Mouse (Mus musculus) stomach, postnatal 0 days (tissue): ENCODE data around the gene Znrd1as. TPM values are rescaled to one million over a fixed set of nuclear protein-coding genes. Genes with fewer than 3 reads are reported as not detected.
"Not testable (repeated sequence)": the region's sequence is repeated elsewhere in the genome, so short reads cannot be mapped to it uniquely, and the experiment has no call there.

Source experiments
- ATAC-seq: fragments of 200-750 bp; cut with Nextera tagmentation; 2 replicates; pipeline ENCODE4 v1.8.0; 2017; ENCODE audit not compliant: low FRiP score, low TSS enrichment
- DNase-seq: peaks from one replicate; pipeline ENCODE4 v3.0.0-alpha.2; 2016; ENCODE audit warnings: low spot score
- H3K27ac ChIP-seq: fragments of 300-500 bp; sonication (generic); replicated peaks from 2 replicates; pipeline ENCODE4 v1.5.1; 2014; ENCODE audit warnings: mild to moderate bottlenecking, control low read depth
- H3K27me3 ChIP-seq: fragments of 300-500 bp; sonication (generic); 2 replicates; pipeline ENCODE4 v1.6.1; 2014; ENCODE audit warnings: low read length; ENCODE audit not compliant: control insufficient read depth, insufficient read depth
- H3K36me3 ChIP-seq: fragments of 300-500 bp; sonication (generic); 2 replicates; pipeline ENCODE4 v1.6.1; 2014; ENCODE audit warnings: low read length, mixed read lengths; ENCODE audit not compliant: control insufficient read depth, insufficient read depth
- H3K4me1 ChIP-seq: fragments of 300-500 bp; sonication (generic); replicated peaks from 2 replicates; pipeline ENCODE4 v1.6.1; 2014; ENCODE audit warnings: antibody characterized with exemption; ENCODE audit not compliant: control insufficient read depth, insufficient read depth
- H3K4me2 ChIP-seq: fragments of 300-500 bp; sonication (generic); replicated peaks from 2 replicates; pipeline ENCODE4 v1.6.1; 2014; ENCODE audit warnings: low read depth, mild to moderate bottlenecking, control low read depth, moderate library complexity
- H3K4me3 ChIP-seq: fragments of 300-500 bp; sonication (generic); 2 replicates; pipeline ENCODE4 v1.5.1; 2014; ENCODE audit warnings: low read depth, low read length, control low read depth
- H3K9ac ChIP-seq: fragments of 300-500 bp; sonication (generic); 2 replicates; pipeline ENCODE4 v1.6.1; 2014; ENCODE audit warnings: mild to moderate bottlenecking, low read length, control low read depth, mixed read lengths
- H3K9me3 ChIP-seq: fragments of 300-500 bp; sonication (generic); 2 replicates; pipeline ENCODE4 v1.6.1; 2016; ENCODE audit warnings: low read length; ENCODE audit not compliant: control insufficient read depth
- CTCF ChIP-seq: IDR thresholded peaks from 2 replicates; pipeline ENCODE4 v1.5.1; 2016; ENCODE audit warnings: antibody characterized with exemption, low read depth, mild to moderate bottlenecking, moderate library complexity
- EP300 ChIP-seq: optimal IDR thresholded peaks from 2 replicates; pipeline ENCODE3; 2016; ENCODE audit warnings: antibody characterized with exemption
- WGBS: fragments of 180-500 bp; shearing (Covaris S2); extraction: QIAGEN DNeasy Blood & Tissue Kit; methylation state at CpG from one replicate; pipeline ENCODE4 v1.1.7; 2014; 5-methylcytosine and 5-hydroxymethylcytosine counted together
- polyA plus RNA-seq: library from polyadenylated mRNA; unstranded; fragments of >200 nt; fragmentation: Nextera tagmentation; extraction: Ambion mirVana; gene quantifications from 2 replicates; pipeline ENCODE4 v1.2.1, GENCODE M21; 2015

The Znrd1as gene
- polyA plus RNA-seq, 1 experiment from 2014 or later = 4.5 TPM

DNA sequence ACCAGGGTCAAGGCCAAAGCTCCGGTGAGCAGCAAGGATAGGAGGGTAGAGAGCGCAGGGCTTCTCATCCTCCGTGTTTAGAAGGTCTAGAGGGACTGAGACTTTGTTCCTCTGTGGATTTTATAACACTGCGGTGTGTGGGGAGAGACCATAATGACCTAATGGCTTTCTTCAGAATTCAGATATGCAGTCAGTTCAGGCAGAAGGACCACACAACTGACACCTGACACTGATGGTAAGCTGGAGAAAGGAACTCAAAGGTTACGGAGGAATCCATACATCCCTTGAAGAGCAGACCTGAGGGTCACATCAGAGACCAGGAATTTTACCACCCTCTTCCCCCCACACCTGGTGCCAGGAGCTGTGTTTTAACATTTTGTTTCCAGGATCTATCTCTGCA lies 31.0 kb downstream of the Znrd1as start, which contains the start of gene H2-M5:
H2-M5 (minus strand) TSS at position 101 of the 400 bp plus-strand sequence.
- 0 out of 2 replicates have a peak, but pooled peaks cover 2% of the 10 kb centered on the region for H3K4me1 ChIP-seq
- no peak within 1 kb of the TSS for H3K9ac ChIP-seq
- no peak within 1 kb of the TSS for H3K4me3 ChIP-seq
- TF ChIP-seq EP300 (no peak), CTCF (no peak)
- DNase-seq = no peak
- no peaks in the 10 kb centered on the region for H3K27me3 ChIP-seq
- no peak within 1 kb of the TSS for H3K27ac ChIP-seq
- ATAC-seq = no peak
- no peaks in the 10 kb centered on the region for H3K9me3 ChIP-seq
- no peaks in the 10 kb centered on the region for H3K36me3 ChIP-seq
- WGBS = 32% methylated on average over 5 of the region's 5 CpGs
- 0 out of 2 replicates have a peak within 1 kb of the TSS, but pooled peaks have one; percentile 1 for H3K4me2 ChIP-seq

DNA sequence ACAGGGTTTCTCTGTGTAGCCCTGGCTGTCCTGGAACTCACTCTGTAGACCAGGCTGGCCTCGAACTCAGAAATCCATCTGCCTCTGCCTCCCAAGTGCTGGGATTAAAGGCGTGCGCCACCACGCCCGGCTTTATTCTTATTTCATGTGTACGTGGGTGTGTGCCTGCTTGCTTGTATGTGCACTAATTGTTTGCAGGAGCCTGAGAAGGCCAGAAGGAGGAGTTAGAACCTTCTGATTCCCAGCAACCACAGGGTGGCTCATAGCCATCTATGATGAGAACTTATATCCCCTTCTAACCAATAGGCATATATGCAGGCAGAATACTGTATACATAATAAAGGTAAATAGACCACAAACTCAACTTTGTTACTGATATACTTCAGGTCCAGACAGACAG lies 32.2 kb downstream of the Znrd1as start:
- not testable (repeated sequence) for DNase-seq, H3K4me1 ChIP-seq, ATAC-seq

DNA sequence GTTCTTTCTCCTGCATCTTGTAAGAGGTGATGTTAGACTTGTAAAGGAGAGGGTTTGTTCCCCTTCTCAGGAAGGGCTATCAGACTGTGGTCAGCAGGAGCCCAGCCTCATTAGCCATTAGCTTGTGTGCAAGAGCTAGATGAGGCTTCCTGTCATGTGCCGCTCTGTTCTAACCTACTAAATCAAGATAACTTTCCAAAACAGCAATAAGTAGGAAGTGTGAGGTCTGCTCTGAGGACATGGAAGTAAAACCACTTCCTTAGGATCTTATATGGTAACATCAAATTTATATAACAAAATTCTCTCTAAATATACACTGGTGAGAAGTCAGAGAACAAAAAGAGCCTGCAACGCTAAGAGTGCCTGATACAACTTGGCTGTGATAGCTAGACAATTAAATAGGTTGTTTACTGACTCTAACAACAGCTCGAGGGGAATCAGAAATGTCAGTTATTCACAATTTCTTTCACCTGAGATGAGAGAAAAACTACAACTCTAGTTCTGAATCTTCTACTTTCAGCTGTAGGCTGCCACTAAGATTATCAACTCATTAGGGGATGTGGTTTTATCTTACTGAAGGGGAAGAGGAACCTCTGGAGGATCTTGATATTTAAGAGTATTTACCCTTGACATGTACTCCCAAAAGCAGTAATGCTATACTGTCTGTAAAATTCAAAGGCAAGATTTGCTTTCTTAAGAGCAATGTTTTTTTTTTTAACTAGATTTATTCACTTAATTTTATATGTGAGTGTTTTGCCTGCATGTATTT lies 34.1 kb downstream of the Znrd1as start:
- H3K4me2 ChIP-seq = no peak overlapping the region
- DNase-seq (no peak), ATAC-seq (no peak)
- H3K27me3 ChIP-seq = no peaks in the 10 kb centered on the region
- 66% methylated on average over 3 of the region's 3 CpGs for WGBS
- no peaks in the 10 kb centered on the region for H3K9me3 ChIP-seq
- TF ChIP-seq CTCF = no peak
- TF ChIP-seq EP300 = no peak
- no peak overlapping the region for H3K9ac ChIP-seq
- H3K4me3 ChIP-seq = no peak overlapping the region
- 0 out of 2 replicates have a peak, but pooled peaks cover 2% of the 10 kb centered on the region for H3K4me1 ChIP-seq
- H3K36me3 ChIP-seq = no peaks in the 10 kb centered on the region
- H3K27ac ChIP-seq = no peak overlapping the region

More for the DNA sequence above, 32.2 kb downstream of the Znrd1as start:
- H3K4me3 ChIP-seq, H3K9ac ChIP-seq, H3K27ac ChIP-seq, H3K4me2 ChIP-seq, H3K36me3 ChIP-seq, H3K27me3 ChIP-seq, H3K9me3 ChIP-seq: not testable (repeated sequence)
- 95% methylated on average over 5 of the region's 6 CpGs for WGBS

- Histone ChIP-seq H3K4me1 (0 out of 2 replicates have a peak, but pooled peaks cover under 1% of the 10 kb centered on the region), H3K27me3 (no peaks in the 10 kb centered on the region), H3K4me3 (no peak overlapping the region), H3K36me3 (no peaks in the 10 kb centered on the region), H3K27ac (no peak overlapping the region), H3K9ac (no peak overlapping the region), H3K9me3 (no peaks in the 10 kb centered on the region), H3K4me2 (no peak overlapping the region)
- no peak for TF ChIP-seq CTCF
- DNase-seq = no peak
- 86% methylated on average over 4 of the region's 4 CpGs for WGBS
- no peak for ATAC-seq
Observed at GRCm38 (mm10) chr17:36993770-36994325, 35.5 kb downstream of the Znrd1as start.

- no peaks in the 10 kb centered on the region for H3K27me3 ChIP-seq
- no peak for DNase-seq
- H3K27ac ChIP-seq = no peak overlapping the region
- ATAC-seq = no peak
- no peak overlapping the region for H3K4me2 ChIP-seq
- WGBS = 89% methylated on average over 2 of the region's 2 CpGs
- no peaks in the 10 kb centered on the region for H3K4me1 ChIP-seq
- H3K36me3 ChIP-seq = no peaks in the 10 kb centered on the region
- H3K4me3 ChIP-seq = no peak overlapping the region
- TF ChIP-seq CTCF (no peak), EP300 (no peak)
- H3K9ac ChIP-seq = no peak overlapping the region
- no peaks in the 10 kb centered on the region for H3K9me3 ChIP-seq
Observed at GRCm38 (mm10) chr17:36994528-36994927, 36.1 kb downstream of the Znrd1as start.

- H3K27me3 ChIP-seq = no peaks in the 10 kb centered on the region
- no peak for ATAC-seq
- no peaks in the 10 kb centered on the region for H3K4me1 ChIP-seq
- H3K9ac ChIP-seq = no peak overlapping the region
- TF ChIP-seq EP300 = no peak
- TF ChIP-seq CTCF = no peak
- no peak for DNase-seq
- no peaks in the 10 kb centered on the region for H3K36me3 ChIP-seq
- WGBS = 56% methylated on average over 3 of the region's 3 CpGs
- H3K4me2 ChIP-seq = no peak overlapping the region
- no peak overlapping the region for H3K4me3 ChIP-seq
- no peaks in the 10 kb centered on the region for H3K9me3 ChIP-seq
- no peak overlapping the region for H3K27ac ChIP-seq
Observed at GRCm38 (mm10) chr17:36995448-36995847, 37.1 kb downstream of the Znrd1as start.
